10 mouse cellular contexts compared by ENCODE assay signal in the genomic region with DNA sequence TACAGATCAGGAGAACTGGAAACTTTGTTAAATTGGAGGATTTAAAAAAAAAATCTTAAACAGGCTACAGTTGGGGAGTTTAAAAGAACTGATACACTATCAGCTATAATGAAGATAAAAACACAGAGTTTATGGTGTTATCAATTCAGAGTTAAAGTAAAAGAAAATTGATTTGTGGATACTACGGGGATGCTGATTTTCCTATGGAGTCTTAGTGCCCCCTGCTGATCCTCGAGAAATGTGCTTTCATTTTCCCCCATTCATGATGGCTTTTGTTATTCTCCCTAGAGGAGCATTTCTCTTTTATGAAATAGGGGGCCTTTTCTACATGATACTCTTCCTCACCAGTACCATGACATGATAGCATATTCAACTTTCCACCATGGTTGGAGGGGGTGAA. TPM values are rescaled to one million over a fixed set of nuclear protein-coding genes. Genes with fewer than 3 reads are reported as not detected.
DNase-seq lines count a peak whose midpoint lies in the region; ATAC-seq lines count a peak whose summit lies in the region.
"Had no signal": no experiment of that assay in that cellular context is flagged by ENCODE, and none has a peak within 500 bp of the region (broad histone marks: within the 10 kb centered on the region; RNA-seq: fewer than 3 reads in every experiment).

No protein-coding gene starts in this region.

- 23% methylated on average over 2 of the region's 2 CpGs for WGBS in lung, embryonic 15.5 days
- WGBS in kidney, embryonic 15.5 days, result 23% methylated on average over 2 of the region's 2 CpGs

- H3K27me3 ChIP-seq in lung, embryonic 15.5 days, result no peaks in the 10 kb centered on the region
- no peaks in the 10 kb centered on the region for H3K27me3 ChIP-seq in kidney, embryonic 15.5 days
- H3K27me3 ChIP-seq: midbrain, embryonic 12.5 days had no signal

- H3K4me2 ChIP-seq in lung, embryonic 15.5 days, result peak overlapping the region; percentile 6; the same call in 1 of the 2 replicates
- peak overlapping the region; percentile 49 for H3K4me2 ChIP-seq in kidney, embryonic 15.5 days
- H3K4me2 ChIP-seq: midbrain, embryonic 12.5 days had no signal

- no peaks in the 10 kb centered on the region for H3K4me1 ChIP-seq in lung, embryonic 15.5 days
- no peaks in the 10 kb centered on the region for H3K4me1 ChIP-seq in kidney, embryonic 15.5 days
- H3K4me1 ChIP-seq: midbrain, embryonic 12.5 days had no signal

- H3K36me3 ChIP-seq in lung, embryonic 15.5 days, result no peaks in the 10 kb centered on the region
- H3K36me3 ChIP-seq in kidney, embryonic 15.5 days, result no peaks in the 10 kb centered on the region
- H3K36me3 ChIP-seq: midbrain, embryonic 12.5 days had no signal

- ATAC-seq in lung, embryonic 15.5 days (ENCODE audit: borderline replicate concordance, extremely low read depth, low FRiP score, low TSS enrichment), result no peak
- ATAC-seq in kidney, embryonic 15.5 days (replicated peaks; ENCODE audit: low FRiP score), result peak; percentile 43
- no peak for ATAC-seq in megakaryocyte, adult 5-6 weeks (ENCODE audit: poor library complexity, severe bottlenecking)

- H3K9me3 ChIP-seq in lung, embryonic 15.5 days, result no peaks in the 10 kb centered on the region
- H3K9me3 ChIP-seq in kidney, embryonic 15.5 days (replicated peaks), result no peaks in the 10 kb centered on the region
- H3K9me3 ChIP-seq: midbrain, embryonic 12.5 days had no signal

- no peak overlapping the region for H3K9ac ChIP-seq in lung, embryonic 15.5 days
- no peak overlapping the region for H3K9ac ChIP-seq in kidney, embryonic 15.5 days
- H3K9ac ChIP-seq: midbrain, embryonic 12.5 days had no signal

- no peak for DNase-seq in lung, adult 18-20 months
- DNase-seq in embryo, embryonic 11.5 days (ENCODE audit: low read depth, low spot score), result peak; percentile 4
- DNase-seq in retina, adult 2 months (ENCODE audit: low read depth, low spot score), result peak; percentile 11
- DNase-seq in urinary bladder, postnatal 4 days (ENCODE audit: low spot score in 2 of 2), result no peak

- H3K4me3 ChIP-seq in lung, embryonic 15.5 days, result no peak overlapping the region
- 0 out of 2 replicates have a peak overlapping the region, but pooled peaks have one; percentile 11 for H3K4me3 ChIP-seq in kidney, embryonic 15.5 days (replicated peaks)
- H3K4me3 ChIP-seq: midbrain, embryonic 12.5 days had no signal

- H3K27ac ChIP-seq in lung, embryonic 15.5 days, result no peak overlapping the region
- H3K27ac ChIP-seq in kidney, embryonic 15.5 days, result no peak overlapping the region
- H3K27ac ChIP-seq: midbrain, embryonic 12.5 days had no signal

RNA-seq across cellular contexts. Expression of gene A730009L09Rik, which starts 19.5 kb away (rescaled TPM):
- not detected in 2 replicates for polyA plus RNA-seq in lung, embryonic 15.5 days (2015; fragmentation: Nextera tagmentation; extraction: Ambion mirVana)
- polyA plus RNA-seq in kidney, embryonic 15.5 days (2015; fragmentation: Nextera tagmentation; extraction: Ambion mirVana), result not detected in 2 replicates
- total RNA-seq in megakaryocyte, adult 5-6 weeks (2015), result not detected in 2 replicates
- total RNA-seq in megakaryocyte, adult 5-6 weeks (2017), result not detected in 2 replicates
- total RNA-seq: adrenal gland, postnatal 36 days; heart, postnatal 10 days had no signal
- polyA plus RNA-seq: midbrain, embryonic 12.5 days had no signal

Comparison
In these comparisons a context has a peak if more than half of its experiments do, and no peak if none do; other contexts are left out.
1. DNase-seq: peak in embryo, embryonic 11.5 days (single experiment) and retina, adult 2 months (single experiment); none in lung, adult 18-20 months (0 of 2) and urinary bladder, postnatal 4 days (0 of 2).